Mouse (Mus musculus) erythroblast, embryonic 14.5 days (primary cell): ENCODE data around the gene Bicd2.

Experiments
- GATA1 ChIP-seq: IDR thresholded peaks from 2 replicates; pipeline ENCODE4 v1.6.1; 2012; ENCODE audit warnings: low read length, inconsistent platforms, mixed read lengths
- TAL1 ChIP-seq: IDR thresholded peaks from 3 replicates; pipeline ENCODE4 v1.6.1; 2012; ENCODE audit warnings: low read length, inconsistent platforms, mixed read lengths

GRCm38 (mm10) chr13:49393579-49393978, 52.2 kb downstream of the Bicd2 start:
- no peak for TF ChIP-seq TAL1
- no peak for TF ChIP-seq GATA1
